Mouse (Mus musculus) intestine, postnatal 0 days (tissue): ENCODE data around the gene Snhg11. TPM values are rescaled to one million over a fixed set of nuclear protein-coding genes. Genes with fewer than 3 reads are reported as not detected.

Experiments used
- ATAC-seq: fragments of 200-750 bp; cut with Nextera tagmentation; 2 replicates; pipeline ENCODE4 v1.8.0; 2017; ENCODE audit warnings: mild to moderate bottlenecking, moderate TSS enrichment, moderate library complexity
- H3K27ac ChIP-seq: fragments of 300-500 bp; sonication (generic); 2 replicates; pipeline ENCODE4 v1.5.1; 2014; ENCODE audit warnings: mild to moderate bottlenecking, low read depth, low read length, moderate library complexity
- H3K27me3 ChIP-seq: fragments of 300-500 bp; sonication (generic); replicated peaks from 2 replicates; pipeline ENCODE4 v1.6.1; 2014; ENCODE audit warnings: low read length, mixed read lengths; ENCODE audit not compliant: control insufficient read depth, insufficient read depth
- H3K36me3 ChIP-seq: fragments of 300-500 bp; sonication (generic); 2 replicates; pipeline ENCODE4 v1.6.1; 2014; ENCODE audit warnings: mild to moderate bottlenecking, moderate library complexity; ENCODE audit not compliant: control insufficient read depth, insufficient read depth
- H3K4me1 ChIP-seq: fragments of 300-500 bp; sonication (generic); replicated peaks from 2 replicates; pipeline ENCODE4 v1.6.1; 2014; ENCODE audit warnings: antibody characterized with exemption, low read length, mixed read lengths; ENCODE audit not compliant: control insufficient read depth, insufficient read depth
- H3K4me2 ChIP-seq: fragments of 300-500 bp; sonication (generic); replicated peaks from 2 replicates; pipeline ENCODE4 v1.6.1; 2014; ENCODE audit warnings: low read depth, mild to moderate bottlenecking, moderate library complexity
- H3K4me3 ChIP-seq: fragments of 300-500 bp; sonication (generic); 2 replicates; pipeline ENCODE4 v1.5.1; 2014; ENCODE audit warnings: low read depth, low read length
- H3K9ac ChIP-seq: fragments of 300-500 bp; sonication (generic); 2 replicates; pipeline ENCODE4 v1.6.1; 2014; ENCODE audit warnings: mild to moderate bottlenecking, low read depth, low read length
- H3K9me3 ChIP-seq: fragments of 300-500 bp; sonication (generic); 2 replicates; pipeline ENCODE4 v1.6.1; 2016; ENCODE audit warnings: mixed run types; ENCODE audit not compliant: control insufficient read depth
- CTCF ChIP-seq: sonication (generic); IDR thresholded peaks from 2 replicates; pipeline ENCODE4 v1.5.1; 2016; ENCODE audit warnings: low read depth, mild to moderate bottlenecking, control low read depth, antibody characterized with exemption, moderate library complexity
- WGBS: fragments of 180-500 bp; shearing (Covaris S2); extraction: QIAGEN DNeasy Blood & Tissue Kit; methylation state at CpG from one replicate; pipeline ENCODE4 v1.1.7; 2014; 5-methylcytosine and 5-hydroxymethylcytosine counted together
- polyA plus RNA-seq: library from polyadenylated mRNA; unstranded; fragments of >200 nt; fragmentation: Nextera tagmentation; extraction: Ambion mirVana; gene quantifications from 2 replicates; pipeline ENCODE4 v1.2.1, GENCODE M21; 2015

Gene Snhg11
- polyA plus RNA-seq, 1 experiment from 2014 or later = 1.9 TPM

DNA sequence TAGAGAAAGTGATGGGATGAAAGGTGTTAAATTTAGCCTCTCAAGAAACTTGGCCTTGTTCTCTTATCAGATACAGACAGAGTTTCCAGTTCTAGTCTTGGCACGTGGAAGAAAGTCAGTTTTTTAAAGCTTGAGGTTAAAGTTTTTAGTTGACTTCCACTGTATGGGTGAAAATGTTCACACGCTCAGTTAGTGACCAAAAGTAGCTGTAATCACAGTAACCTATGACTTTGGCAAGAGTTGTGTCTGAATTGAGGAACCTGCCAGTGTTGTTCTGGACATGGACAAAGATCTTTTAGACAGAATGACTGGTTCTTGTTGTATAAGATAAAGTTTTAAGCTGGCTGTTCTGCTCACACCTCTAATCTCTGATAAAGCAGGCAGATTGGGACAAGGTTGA, 37.8 kb downstream of the Snhg11 start:
- Histone ChIP-seq H3K4me1 (peaks cover 9% of the 10 kb centered on the region; the same call in 1 of the 2 replicates), H3K9ac (no peak overlapping the region), H3K4me2 (no peak overlapping the region), H3K27me3 (no peaks in the 10 kb centered on the region), H3K36me3 (no peaks in the 10 kb centered on the region), H3K9me3 (no peaks in the 10 kb centered on the region), H3K4me3 (no peak overlapping the region), H3K27ac (no peak overlapping the region)
- ATAC-seq = no peak
- TF ChIP-seq CTCF = no peak
- 59% methylated on average over 2 of the region's 2 CpGs for WGBS

DNA sequence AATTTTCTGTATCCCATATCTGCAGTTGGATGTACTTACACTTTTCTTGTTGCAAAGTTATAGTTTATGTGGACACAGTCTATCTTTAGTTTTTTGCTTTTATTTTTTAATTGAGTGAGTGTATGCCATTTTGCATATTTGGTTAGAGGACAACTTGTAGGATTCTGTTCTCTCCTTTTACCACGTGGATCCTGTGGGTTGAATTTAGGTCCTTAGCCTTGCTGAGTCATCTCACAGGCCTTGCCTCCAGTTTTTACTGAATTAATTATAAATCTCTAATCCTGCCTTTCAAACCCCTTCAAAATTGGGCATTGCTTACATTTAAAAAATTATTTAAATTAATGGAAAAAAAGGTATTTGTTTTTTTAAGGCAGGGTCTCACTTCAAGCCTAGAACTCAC, 40.4 kb downstream of the Snhg11 start:
- 89% methylated on average over 1 of the region's 1 CpGs for WGBS
- H3K4me1 ChIP-seq = 0 out of 2 replicates have a peak, but pooled peaks cover 4% of the 10 kb centered on the region
- no peaks in the 10 kb centered on the region for H3K36me3 ChIP-seq
- no peaks in the 10 kb centered on the region for H3K9me3 ChIP-seq
- H3K4me3 ChIP-seq = no peak overlapping the region
- no peak overlapping the region for H3K27ac ChIP-seq
- no peak for TF ChIP-seq CTCF
- no peak overlapping the region for H3K4me2 ChIP-seq
- H3K9ac ChIP-seq = no peak overlapping the region
- no peaks in the 10 kb centered on the region for H3K27me3 ChIP-seq
- ATAC-seq = no peak

DNA sequence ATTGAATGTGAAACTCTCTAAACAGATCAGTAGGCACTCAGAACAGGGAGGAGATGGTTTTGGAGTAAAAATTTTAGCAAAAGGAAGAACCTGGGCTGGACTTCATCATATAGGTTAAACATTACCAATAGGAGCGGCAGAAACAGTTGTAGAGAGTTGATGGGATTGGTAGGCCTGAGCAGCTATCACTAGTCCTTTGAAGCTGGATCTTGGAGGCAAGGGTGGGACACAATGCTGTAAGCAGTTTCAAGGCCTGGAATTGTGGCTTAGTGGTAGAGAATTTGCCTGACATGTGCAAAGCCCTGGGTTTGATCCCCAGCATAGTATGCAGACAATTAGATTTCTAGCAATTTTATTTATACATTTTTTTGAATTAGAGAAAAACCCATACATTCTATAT, 43.2 kb downstream of the Snhg11 start:
- Histone ChIP-seq H3K27me3 (no peaks in the 10 kb centered on the region), H3K4me2 (no peak overlapping the region), H3K4me1 (no peaks in the 10 kb centered on the region), H3K36me3 (peaks cover 12% of the 10 kb centered on the region; the same call in 1 of the 2 replicates), H3K27ac (no peak overlapping the region), H3K9ac (no peak overlapping the region), H3K9me3 (no peaks in the 10 kb centered on the region), H3K4me3 (no peak overlapping the region)
- 49% methylated on average over 1 of the region's 1 CpGs for WGBS
- ATAC-seq = no peak
- TF ChIP-seq CTCF = no peak

Other genes starting within 250 kb of the Snhg11 start
- gene Tgm2, start 229.2 kb upstream of the Snhg11 start, polyA plus RNA-seq = 40.0 and 40.4 TPM in 2 replicates
- 0.76 and 0.82 TPM in 2 replicates for gene D630003M21Rik, start 146.4 kb upstream of the Snhg11 start, polyA plus RNA-seq
- gene Bpi, start 117.5 kb upstream of the Snhg11 start, polyA plus RNA-seq = not detected in 2 replicates
- 4.9 and 6.2 TPM in 2 replicates for gene Lbp, start 69.1 kb upstream of the Snhg11 start, polyA plus RNA-seq
- 11.5 and 11.6 TPM in 2 replicates for gene Ralgapb, start 34.2 kb downstream of the Snhg11 start, polyA plus RNA-seq
- not detected in 2 replicates for gene Adig, start 127.0 kb downstream of the Snhg11 start, polyA plus RNA-seq
- gene Arhgap40, start 137.2 kb downstream of the Snhg11 start, polyA plus RNA-seq = not detected in 2 replicates
- not detected in 2 replicates for gene Slc32a1, start 235.1 kb downstream of the Snhg11 start, polyA plus RNA-seq
- 3.7 and 5.3 TPM in 2 replicates for gene Actr5, start 249.2 kb downstream of the Snhg11 start, polyA plus RNA-seq